Mouse (Mus musculus): ENCODE data around the gene Clic6. TPM values are rescaled to one million over a fixed set of nuclear protein-coding genes. Genes with fewer than 3 reads are reported as not detected.
A peak's percentile ranks its signal among the peaks of the same experiment; 100 is the strongest.

Gene Clic6
- polyA plus RNA-seq, 1 experiment from 2014 or later = 13.2 TPM

GRCm38 (mm10) chr16:92475093-92475860, 10.3 kb upstream of the Clic6 start:
- Histone ChIP-seq H3K27ac (no peak overlapping the region), H3K4me1 (peaks cover 7% of the 10 kb centered on the region; the same call in 1 of the 2 replicates), H3K27me3 (peaks cover 16% of the 10 kb centered on the region), H3K36me3 (no peaks in the 10 kb centered on the region), H3K4me2 (replicated peaks) (no peak overlapping the region), H3K9ac (no peak overlapping the region), H3K9me3 (replicated peaks) (no peaks in the 10 kb centered on the region), H3K4me3 (no peak overlapping the region)
- ATAC-seq (ENCODE audit: low FRiP score) = no peak
- WGBS = 58% methylated on average over 25 of the region's 25 CpGs

GRCm38 (mm10) chr16:92478561-92479150, 6.9 kb upstream of the Clic6 start:
- Histone ChIP-seq H3K4me2 (replicated peaks) (peak overlapping the region; percentile 50), H3K9ac (no peak overlapping the region), H3K27me3 (peaks cover 24% of the 10 kb centered on the region), H3K4me1 (peaks cover 7% of the 10 kb centered on the region; the same call in 1 of the 2 replicates), H3K4me3 (peak overlapping the region; percentile 14), H3K36me3 (no peaks in the 10 kb centered on the region), H3K27ac (no peak overlapping the region), H3K9me3 (replicated peaks) (no peaks in the 10 kb centered on the region)
- WGBS = 13% methylated on average over 22 of the region's 23 CpGs
- ATAC-seq (ENCODE audit: low FRiP score) = no peak

GRCm38 (mm10) chr16:92487086-92487485, 1.6 kb downstream of the Clic6 start:
- WGBS = 84% methylated on average over 6 of the region's 6 CpGs
- ATAC-seq (ENCODE audit: low FRiP score) = no peak

DNA sequence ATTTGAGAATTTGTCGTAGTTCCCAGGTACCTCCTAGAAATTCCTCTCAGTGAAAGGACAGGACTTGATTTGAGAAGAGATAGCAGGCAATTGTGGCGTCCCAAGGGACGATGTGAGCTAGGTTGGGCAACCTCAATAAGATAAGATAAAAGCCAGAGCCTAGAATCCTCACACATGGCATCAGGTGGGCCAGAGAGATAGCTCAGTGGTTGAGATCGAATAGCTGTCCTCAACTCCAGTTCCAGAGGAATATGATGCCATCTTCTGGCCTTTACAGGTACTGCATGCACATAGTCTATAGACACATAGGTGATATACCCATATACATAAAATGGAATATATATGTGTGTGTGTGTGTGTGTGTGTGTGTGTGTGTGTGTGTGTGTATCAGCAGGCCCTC, 2.0 kb downstream of the Clic6 start:
- WGBS = 73% methylated on average over 4 of the region's 4 CpGs
- no peak overlapping the region for H3K4me3 ChIP-seq
- no peaks in the 10 kb centered on the region for H3K4me1 ChIP-seq
- H3K9me3 ChIP-seq (replicated peaks) = no peaks in the 10 kb centered on the region
- no peak for ATAC-seq (ENCODE audit: low FRiP score)
- H3K36me3 ChIP-seq = no peaks in the 10 kb centered on the region
- no peak overlapping the region for H3K27ac ChIP-seq
- no peak overlapping the region for H3K9ac ChIP-seq
- no peaks in the 10 kb centered on the region for H3K27me3 ChIP-seq
- no peak overlapping the region for H3K4me2 ChIP-seq (replicated peaks)

More at GRCm38 (mm10) chr16:92487086-92487485, 1.6 kb downstream of the Clic6 start:
- Histone ChIP-seq H3K4me2 (replicated peaks) (no peak overlapping the region), H3K4me1 (no peaks in the 10 kb centered on the region), H3K4me3 (no peak overlapping the region), H3K27me3 (no peaks in the 10 kb centered on the region), H3K27ac (no peak overlapping the region), H3K36me3 (no peaks in the 10 kb centered on the region), H3K9ac (no peak overlapping the region), H3K9me3 (replicated peaks) (no peaks in the 10 kb centered on the region)

GRCm38 (mm10) chr16:92488456-92488855, 2.9 kb downstream of the Clic6 start:
- no peak for ATAC-seq (ENCODE audit: low FRiP score)
- Histone ChIP-seq H3K4me2 (replicated peaks) (no peak overlapping the region), H3K27ac (no peak overlapping the region), H3K9ac (no peak overlapping the region), H3K36me3 (no peaks in the 10 kb centered on the region), H3K4me1 (no peaks in the 10 kb centered on the region), H3K9me3 (replicated peaks) (no peaks in the 10 kb centered on the region), H3K4me3 (no peak overlapping the region), H3K27me3 (no peaks in the 10 kb centered on the region)
- WGBS = 84% methylated on average over 5 of the region's 5 CpGs

DNA sequence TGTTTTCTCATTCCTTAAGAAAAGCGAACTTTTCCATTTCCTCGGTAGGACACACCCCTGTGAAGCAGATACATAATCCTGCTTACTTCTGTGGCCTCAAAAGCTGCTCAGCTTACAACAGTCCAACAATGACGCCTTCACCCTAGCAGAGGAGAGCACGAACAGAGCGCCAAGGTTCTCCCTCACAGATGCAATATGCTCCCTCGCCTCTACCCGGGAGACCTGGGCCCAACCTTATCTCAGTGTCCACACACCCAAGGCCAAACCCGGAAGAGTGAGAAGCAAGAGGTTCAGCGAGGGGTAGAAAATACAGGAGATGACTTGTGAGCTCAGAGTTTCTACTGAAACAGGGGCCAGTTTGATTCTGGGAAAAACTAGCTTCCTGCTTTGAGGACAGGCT, 3.8 kb downstream of the Clic6 start:
- H3K36me3 ChIP-seq = no peaks in the 10 kb centered on the region
- H3K27me3 ChIP-seq = no peaks in the 10 kb centered on the region
- no peak for ATAC-seq (ENCODE audit: low FRiP score)
- no peaks in the 10 kb centered on the region for H3K9me3 ChIP-seq (replicated peaks)
- 75% methylated on average over 9 of the region's 9 CpGs for WGBS
- H3K4me2 ChIP-seq (replicated peaks) = no peak overlapping the region
- H3K9ac ChIP-seq = no peak overlapping the region
- no peak overlapping the region for H3K27ac ChIP-seq
- no peak overlapping the region for H3K4me3 ChIP-seq
- no peaks in the 10 kb centered on the region for H3K4me1 ChIP-seq

- Histone ChIP-seq H3K9me3 (replicated peaks) (no peaks in the 10 kb centered on the region), H3K36me3 (no peaks in the 10 kb centered on the region), H3K9ac (peak overlapping the region; percentile 53), H3K4me3 (peak overlapping the region; percentile 49), H3K27me3 (peaks cover 59% of the 10 kb centered on the region), H3K27ac (no peak overlapping the region), H3K4me1 (peaks cover 13% of the 10 kb centered on the region), H3K4me2 (replicated peaks) (peak overlapping the region; percentile 88)
- 7% methylated on average over 26 of the region's 26 CpGs for WGBS
- no peak for ATAC-seq (ENCODE audit: low FRiP score)
These were observed 12.5 kb downstream of the Clic6 start for GRCm38 (mm10) chr16:92497851-92498588.

GRCm38 (mm10) chr16:92498589-92498981, 13.0 kb downstream of the Clic6 start:
- Histone ChIP-seq H3K36me3 (no peaks in the 10 kb centered on the region), H3K9ac (peak overlapping the region; percentile 53), H3K4me3 (peak overlapping the region; percentile 49), H3K27me3 (peaks cover 59% of the 10 kb centered on the region), H3K4me1 (peaks cover 13% of the 10 kb centered on the region), H3K9me3 (replicated peaks) (no peaks in the 10 kb centered on the region), H3K4me2 (replicated peaks) (peak overlapping the region; percentile 88), H3K27ac (no peak overlapping the region)
- ATAC-seq (ENCODE audit: low FRiP score) = peak; percentile 52; the same call in 1 of the 2 replicates
- WGBS = under 1% methylated on average over 32 of the region's 34 CpGs

DNA sequence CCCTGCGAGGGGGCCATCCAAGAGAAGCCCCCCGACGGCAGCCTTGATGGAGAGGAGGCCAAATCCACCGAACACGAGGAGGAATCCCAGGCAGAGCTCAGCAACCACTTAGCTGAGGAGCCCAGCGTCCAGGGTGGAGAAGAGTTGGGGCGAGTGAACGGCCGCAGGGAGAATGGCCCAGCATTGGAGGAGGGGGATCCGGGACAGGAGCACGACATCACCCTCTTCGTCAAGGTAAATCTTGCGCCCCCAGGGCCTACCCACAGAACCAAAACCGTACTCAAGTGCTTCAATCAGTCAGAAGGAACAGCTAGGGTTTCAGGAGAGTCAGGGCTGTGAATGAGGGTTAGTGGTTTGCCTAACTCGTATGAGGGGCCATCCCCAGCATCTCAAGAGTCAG, 13.8 kb downstream of the Clic6 start:
- H3K27me3 ChIP-seq = peaks cover 59% of the 10 kb centered on the region
- peak overlapping the region; percentile 53; the same call in 1 of the 2 replicates for H3K9ac ChIP-seq
- WGBS = 24% methylated on average over 15 of the region's 15 CpGs

GRCm38 (mm10) chr16:92500534-92500933, 15.0 kb downstream of the Clic6 start:
- 86% methylated on average over 8 of the region's 8 CpGs for WGBS
- ATAC-seq (ENCODE audit: low FRiP score) = no peak
- Histone ChIP-seq H3K36me3 (no peaks in the 10 kb centered on the region), H3K9me3 (replicated peaks) (no peaks in the 10 kb centered on the region), H3K4me1 (peaks cover 13% of the 10 kb centered on the region), H3K4me3 (no peak overlapping the region), H3K27me3 (peaks cover 54% of the 10 kb centered on the region), H3K4me2 (replicated peaks) (no peak overlapping the region), H3K9ac (no peak overlapping the region), H3K27ac (no peak overlapping the region)

More for the DNA sequence above, 13.8 kb downstream of the Clic6 start:
- Histone ChIP-seq H3K4me2 (replicated peaks) (peak overlapping the region; percentile 88), H3K9me3 (replicated peaks) (no peaks in the 10 kb centered on the region), H3K4me3 (peak overlapping the region; percentile 49), H3K36me3 (no peaks in the 10 kb centered on the region), H3K27ac (no peak overlapping the region), H3K4me1 (peaks cover 13% of the 10 kb centered on the region)
- no peak for ATAC-seq (ENCODE audit: low FRiP score)

- 73% methylated on average over 5 of the region's 5 CpGs for WGBS
- Histone ChIP-seq H3K4me2 (replicated peaks) (no peak overlapping the region), H3K9me3 (replicated peaks) (no peaks in the 10 kb centered on the region), H3K27me3 (peaks cover 33% of the 10 kb centered on the region), H3K9ac (no peak overlapping the region), H3K36me3 (no peaks in the 10 kb centered on the region), H3K27ac (no peak overlapping the region), H3K4me3 (no peak overlapping the region), H3K4me1 (peaks cover 12% of the 10 kb centered on the region)
- ATAC-seq (ENCODE audit: low FRiP score) = no peak
These were observed 17.6 kb downstream of the Clic6 start for GRCm38 (mm10) chr16:92503105-92503504.

DNA sequence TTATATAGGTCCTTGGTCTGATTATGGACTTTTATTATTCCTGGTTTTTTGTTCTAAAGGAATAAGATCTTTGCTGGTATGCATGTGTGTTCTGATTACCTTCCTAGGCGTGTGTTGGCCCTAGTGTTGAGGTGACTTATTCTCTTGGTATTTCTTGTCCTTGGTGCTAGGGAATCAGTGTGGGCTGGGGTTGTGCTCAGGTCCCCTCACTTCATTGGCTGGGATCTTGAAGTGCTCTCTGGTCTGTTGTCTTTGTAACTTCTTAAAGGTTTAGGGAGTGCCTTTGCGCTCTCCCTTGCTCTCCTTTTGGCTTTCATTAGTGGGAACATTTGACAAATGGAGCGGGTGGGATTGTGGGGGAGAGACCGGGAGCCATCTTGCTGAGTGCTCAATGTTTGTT, 22.0 kb downstream of the Clic6 start:
- H3K9ac ChIP-seq = no peak overlapping the region
- 85% methylated on average over 4 of the region's 4 CpGs for WGBS
- ATAC-seq (ENCODE audit: low FRiP score) = no peak
- no peak overlapping the region for H3K4me3 ChIP-seq
- no peaks in the 10 kb centered on the region for H3K27me3 ChIP-seq
- no peaks in the 10 kb centered on the region for H3K36me3 ChIP-seq
- H3K4me2 ChIP-seq (replicated peaks) = no peak overlapping the region
- no peaks in the 10 kb centered on the region for H3K9me3 ChIP-seq (replicated peaks)
- no peak overlapping the region for H3K27ac ChIP-seq
- no peaks in the 10 kb centered on the region for H3K4me1 ChIP-seq

All from hindbrain, embryonic 12.5 days (tissue).